Mouse (Mus musculus) lung, postnatal 0 days (tissue): Measurements from ENCODE around the gene Grk3. TPM values are rescaled to one million over a fixed set of nuclear protein-coding genes. Genes with fewer than 3 reads are reported as not detected.

Source experiments
- ATAC-seq: fragments of 200-750 bp; cut with Nextera tagmentation; 2 replicates; pipeline ENCODE4 v1.8.0; 2017; ENCODE audit warnings: moderate library complexity
- DNase-seq: peaks from one replicate; pipeline ENCODE4 v3.0.0-alpha.2; 2016; ENCODE audit warnings: low spot score
- H3K27ac ChIP-seq: fragments of 300-500 bp; sonication (generic); 2 replicates; pipeline ENCODE4 v1.5.1; 2014; ENCODE audit warnings: antibody characterized with exemption, mild to moderate bottlenecking, low read length, mixed read lengths
- H3K27me3 ChIP-seq: fragments of 300-500 bp; sonication (generic); replicated peaks from 2 replicates; pipeline ENCODE4 v1.6.1; 2014; ENCODE audit warnings: low read length, mixed read lengths; ENCODE audit not compliant: insufficient read depth
- H3K36me3 ChIP-seq: fragments of 300-500 bp; sonication (generic); 2 replicates; pipeline ENCODE4 v1.6.1; 2014; ENCODE audit warnings: low read length, mixed read lengths; ENCODE audit not compliant: insufficient read depth
- H3K4me1 ChIP-seq: fragments of 300-500 bp; sonication (generic); 2 replicates; pipeline ENCODE4 v1.6.1; 2014; ENCODE audit warnings: antibody characterized with exemption, low read depth, low read length, mixed read lengths; ENCODE audit not compliant: insufficient read depth
- H3K4me2 ChIP-seq: fragments of 300-500 bp; sonication (generic); replicated peaks from 2 replicates; pipeline ENCODE4 v1.6.1; 2014; ENCODE audit warnings: low read depth, mild to moderate bottlenecking, low read length, moderate library complexity, mixed read lengths
- H3K4me3 ChIP-seq: fragments of 300-500 bp; sonication (generic); 2 replicates; pipeline ENCODE4 v1.5.1; 2014; ENCODE audit warnings: low read depth, low read length
- H3K9ac ChIP-seq: fragments of 300-500 bp; sonication (generic); replicated peaks from 2 replicates; pipeline ENCODE4 v1.6.1; 2014; ENCODE audit warnings: low read depth, mild to moderate bottlenecking
- H3K9me3 ChIP-seq: fragments of 300-500 bp; sonication (generic); 2 replicates; pipeline ENCODE4 v1.6.1; 2016; ENCODE audit warnings: low read length, mixed read lengths
- CTCF ChIP-seq: IDR thresholded peaks from 2 replicates; pipeline ENCODE4 v1.5.1; 2016; ENCODE audit warnings: antibody characterized with exemption, mild to moderate bottlenecking
- EP300 ChIP-seq: IDR thresholded peaks from 2 replicates; pipeline ENCODE4 v1.6.1; 2016; ENCODE audit warnings: antibody characterized with exemption, mild to moderate bottlenecking, control low read depth
- WGBS: fragments of 180-500 bp; shearing (Covaris S2); extraction: QIAGEN DNeasy Blood & Tissue Kit; methylation state at CpG from one replicate; pipeline ENCODE4 v1.1.7; 2014; 5-methylcytosine and 5-hydroxymethylcytosine counted together
- polyA plus RNA-seq: library from polyadenylated mRNA; unstranded; fragments of >200 nt; fragmentation: Nextera tagmentation; extraction: Ambion mirVana; gene quantifications from 2 replicates; pipeline ENCODE4 v1.2.1, GENCODE M21; 2015

The Grk3 gene
- polyA plus RNA-seq, 1 experiment from 2014 or later, result 13.6 TPM

- no peak for DNase-seq
- no peak for TF ChIP-seq EP300
- H3K27me3 ChIP-seq, result no peaks in the 10 kb centered on the region
- H3K4me1 ChIP-seq, result peaks cover 3% of the 10 kb centered on the region; the same call in 1 of the 2 replicates
- no peak overlapping the region for H3K4me2 ChIP-seq
- 54% methylated on average over 5 of the region's 5 CpGs for WGBS
- H3K36me3 ChIP-seq, result no peaks in the 10 kb centered on the region
- H3K9ac ChIP-seq, result no peak overlapping the region
- no peak for ATAC-seq
- no peak overlapping the region for H3K4me3 ChIP-seq
- H3K27ac ChIP-seq, result no peak overlapping the region
- no peaks in the 10 kb centered on the region for H3K9me3 ChIP-seq
Measured at GRCm38 (mm10) chr5:113026706-113027105, 11.1 kb upstream of the Grk3 start.

- Histone ChIP-seq H3K9me3 (no peaks in the 10 kb centered on the region), H3K4me1 (peaks cover 3% of the 10 kb centered on the region; the same call in 1 of the 2 replicates), H3K4me3 (no peak overlapping the region), H3K9ac (no peak overlapping the region), H3K27me3 (no peaks in the 10 kb centered on the region), H3K27ac (peak overlapping the region; percentile 34), H3K4me2 (peak overlapping the region; percentile 35), H3K36me3 (no peaks in the 10 kb centered on the region)
- ATAC-seq (peak; percentile 90), DNase-seq (peak; percentile 87)
- 11% methylated on average over 18 of the region's 18 CpGs for WGBS
- TF ChIP-seq CTCF (no peak), EP300 (peak; percentile 48; the same call in 1 of the 2 replicates)
Measured at GRCm38 (mm10) chr5:113024154-113024764, 8.7 kb upstream of the Grk3 start.

DNA sequence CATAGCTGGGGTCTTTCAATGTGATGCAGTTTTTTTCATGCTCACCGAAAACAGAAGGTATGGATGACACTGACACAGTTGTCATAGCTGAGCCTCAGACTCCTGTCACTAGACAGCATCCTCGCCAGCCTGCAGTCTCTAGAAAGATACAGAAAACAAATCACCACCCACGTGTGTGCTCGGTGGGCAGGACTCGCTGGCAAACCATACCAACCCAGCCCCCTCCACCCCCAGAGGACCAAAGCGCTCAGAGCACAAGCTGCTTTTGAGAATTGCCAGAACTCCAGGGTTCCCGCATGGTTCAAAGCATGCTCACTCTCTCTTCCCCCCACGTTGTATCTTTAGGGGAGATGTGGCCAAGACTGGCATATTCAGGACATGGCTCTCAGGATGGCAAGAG, 2.6 kb upstream of the Grk3 start:
- no peak overlapping the region for H3K4me2 ChIP-seq
- 0 out of 2 replicates have a peak, but pooled peaks cover 6% of the 10 kb centered on the region for H3K4me1 ChIP-seq
- H3K27me3 ChIP-seq, result no peaks in the 10 kb centered on the region
- H3K9ac ChIP-seq, result no peak overlapping the region
- no peak overlapping the region for H3K4me3 ChIP-seq
- no peaks in the 10 kb centered on the region for H3K9me3 ChIP-seq
- H3K36me3 ChIP-seq, result no peaks in the 10 kb centered on the region
- no peak for ATAC-seq
- H3K27ac ChIP-seq, result no peak overlapping the region
- DNase-seq, result no peak
- 53% methylated on average over 8 of the region's 8 CpGs for WGBS
- TF ChIP-seq CTCF (no peak), EP300 (no peak)

DNA sequence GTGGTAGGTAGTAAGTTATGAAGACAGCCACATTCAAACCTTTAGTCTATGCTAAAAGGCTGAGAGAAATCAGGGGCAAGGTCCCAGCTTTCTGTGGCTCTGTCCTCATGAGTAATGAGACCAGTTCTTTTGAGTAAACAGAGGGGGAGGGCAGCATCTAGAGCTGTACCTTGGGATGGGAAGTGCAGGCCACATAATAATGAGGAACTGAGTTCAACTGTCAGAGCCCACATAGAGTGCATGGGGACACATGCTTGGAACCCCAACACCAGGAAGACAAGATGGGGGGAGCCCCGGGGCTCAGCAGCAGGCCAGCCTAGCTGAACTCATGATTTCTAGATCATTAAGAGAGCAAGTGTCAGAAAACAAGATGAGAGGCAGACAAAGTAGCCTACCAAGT, 1.4 kb upstream of the Grk3 start:
- DNase-seq, result no peak
- 79% methylated on average over 1 of the region's 1 CpGs for WGBS

GRCm38 (mm10) chr5:113014808-113015235, 769 bp downstream of the Grk3 start:
- DNase-seq (peak; percentile 90), ATAC-seq (peak; percentile 63)
- Histone ChIP-seq H3K4me1 (0 out of 2 replicates have a peak, but pooled peaks cover 6% of the 10 kb centered on the region), H3K27me3 (no peaks in the 10 kb centered on the region), H3K36me3 (no peaks in the 10 kb centered on the region), H3K27ac (peak overlapping the region; percentile 88), H3K9me3 (no peaks in the 10 kb centered on the region), H3K4me2 (peak overlapping the region; percentile 74), H3K4me3 (peak overlapping the region; percentile 57), H3K9ac (peak overlapping the region; percentile 26)
- TF ChIP-seq CTCF, result peak; percentile 37; the same call in 1 of the 2 replicates
- no peak; the same call in 1 of the 2 replicates for TF ChIP-seq EP300
- 3% methylated on average over 14 of the region's 14 CpGs for WGBS

More for the DNA sequence above, 1.4 kb upstream of the Grk3 start:
- H3K9ac ChIP-seq, result no peak overlapping the region
- ATAC-seq, result no peak
- no peak overlapping the region for H3K27ac ChIP-seq
- H3K9me3 ChIP-seq, result no peaks in the 10 kb centered on the region
- H3K36me3 ChIP-seq, result no peaks in the 10 kb centered on the region
- no peak overlapping the region for H3K4me3 ChIP-seq
- no peak overlapping the region for H3K4me2 ChIP-seq
- TF ChIP-seq EP300, result no peak
- TF ChIP-seq CTCF, result no peak
- H3K27me3 ChIP-seq, result no peaks in the 10 kb centered on the region
- H3K4me1 ChIP-seq, result 0 out of 2 replicates have a peak, but pooled peaks cover 6% of the 10 kb centered on the region

DNA sequence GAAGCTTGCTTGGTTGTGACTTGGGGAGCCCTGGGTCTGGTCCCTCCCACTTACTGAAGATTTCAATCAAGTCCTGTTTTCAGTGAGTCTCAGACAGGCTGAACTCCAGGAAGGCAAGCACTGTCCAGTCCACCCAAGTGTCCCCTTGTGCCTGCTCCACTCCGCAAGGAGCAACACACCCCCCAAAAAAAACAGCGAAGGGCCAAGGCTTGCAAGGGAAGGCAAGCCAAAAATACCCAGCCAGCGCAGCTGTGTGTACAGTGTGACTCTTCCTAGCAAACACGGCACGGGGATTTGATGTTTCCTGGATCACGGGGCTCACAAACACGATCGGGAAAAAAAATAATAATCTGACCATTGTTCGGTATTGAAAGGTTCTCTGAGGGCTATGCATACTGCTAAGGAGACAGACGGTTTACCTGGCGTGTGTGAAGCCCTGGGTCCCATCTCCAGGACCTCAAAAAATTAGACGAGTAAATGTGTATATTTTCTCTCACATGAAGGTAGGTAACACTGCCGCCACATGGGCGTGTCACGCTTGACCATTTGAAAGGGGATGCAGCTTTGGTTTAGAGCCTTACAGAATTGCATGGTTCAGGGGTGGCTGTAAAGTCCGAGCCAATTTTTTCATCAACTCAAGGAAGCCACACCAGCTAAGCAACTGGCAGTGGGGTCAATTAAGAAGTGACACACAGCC, 1.3 kb downstream of the Grk3 start:
- DNase-seq (no peak), ATAC-seq (no peak)
- H3K27ac ChIP-seq, result 0 out of 2 replicates have a peak overlapping the region, but pooled peaks have one; percentile 15
- peak overlapping the region; percentile 16; the same call in 1 of the 2 replicates for H3K9ac ChIP-seq
- TF ChIP-seq CTCF, result no peak; the same call in 1 of the 2 replicates
- TF ChIP-seq EP300, result no peak
- peak overlapping the region; percentile 57 for H3K4me3 ChIP-seq
- 0 out of 2 replicates have a peak, but pooled peaks cover 6% of the 10 kb centered on the region for H3K4me1 ChIP-seq
- no peaks in the 10 kb centered on the region for H3K27me3 ChIP-seq
- H3K9me3 ChIP-seq, result no peaks in the 10 kb centered on the region
- no peaks in the 10 kb centered on the region for H3K36me3 ChIP-seq
- peak overlapping the region; percentile 74 for H3K4me2 ChIP-seq
- 30% methylated on average over 16 of the region's 16 CpGs for WGBS
